Mouse (Mus musculus): ENCODE data around the gene Hoxc6. TPM values are rescaled to one million over a fixed set of nuclear protein-coding genes. Genes with fewer than 3 reads are reported as not detected.

Hoxc6 gene
- polyA plus RNA-seq, 2 experiments, result 0.06 TPM; not detected in 1

- no peak for TF ChIP-seq EP300 (IDR thresholded peaks at IDR 0.05; ENCODE audit: low read depth)
- no peak for TF ChIP-seq CTCF (IDR thresholded peaks at IDR 0.05; ENCODE audit: low read depth)
- Histone ChIP-seq H3K27me3 (ENCODE audit: control insufficient read depth, insufficient read depth, low read length) (peaks cover 97% of the 10 kb centered on the region), H3K4me2 (ENCODE audit: low read depth) (no peak overlapping the region), H3K27ac (no peak overlapping the region), H3K4me1 (replicated peaks; ENCODE audit: control insufficient read depth in 2 of 2, insufficient read depth in 2 of 2, low read length in 1 of 2) (no peaks in the 10 kb centered on the region), H3K9ac (replicated peaks) (no peak overlapping the region), H3K4me3 (ENCODE audit: insufficient read depth in 1 of 2, low read depth in 2 of 2, low read length in 2 of 2) (no peak overlapping the region), H3K36me3 (replicated peaks; ENCODE audit: control insufficient read depth, insufficient read depth, low read depth) (no peaks in the 10 kb centered on the region), H3K9me3 (ENCODE audit: control insufficient read depth, low read length) (no peaks in the 10 kb centered on the region)
- WGBS (ENCODE audit: insufficient replicate concordance), result 16% methylated on average over 3 of the region's 3 CpGs
- ATAC-seq (ENCODE audit: insufficient read depth), result no peak
- no peak for DNase-seq (ENCODE audit: low read depth in 3 of 3, low spot score in 3 of 3)
Observed at GRCm38 (mm10) chr15:102984925-102985324, 13.1 kb upstream of the Hoxc6 start.

- Histone ChIP-seq H3K27me3 (ENCODE audit: control insufficient read depth, insufficient read depth, low read length) (peaks cover 95% of the 10 kb centered on the region), H3K4me1 (replicated peaks; ENCODE audit: control insufficient read depth in 2 of 2, insufficient read depth in 2 of 2, low read length in 1 of 2) (no peaks in the 10 kb centered on the region), H3K9ac (replicated peaks) (no peak overlapping the region), H3K4me2 (ENCODE audit: low read depth) (no peak overlapping the region), H3K9me3 (ENCODE audit: control insufficient read depth, low read length) (no peaks in the 10 kb centered on the region), H3K27ac (no peak overlapping the region), H3K36me3 (replicated peaks; ENCODE audit: control insufficient read depth, insufficient read depth, low read depth) (no peaks in the 10 kb centered on the region), H3K4me3 (ENCODE audit: insufficient read depth in 1 of 2, low read depth in 2 of 2, low read length in 2 of 2) (no peak overlapping the region)
- DNase-seq (ENCODE audit: low read depth in 3 of 3, low spot score in 3 of 3) (peak; percentile 41 to 45 (median 44)), ATAC-seq (ENCODE audit: insufficient read depth) (no peak)
- peak; percentile 87 for TF ChIP-seq CTCF (IDR thresholded peaks at IDR 0.05; ENCODE audit: low read depth)
- no peak for TF ChIP-seq EP300 (IDR thresholded peaks at IDR 0.05; ENCODE audit: low read depth)
- 2% methylated on average over 21 of the region's 21 CpGs for WGBS (ENCODE audit: insufficient replicate concordance)
Observed at GRCm38 (mm10) chr15:102987124-102987833, 10.8 kb upstream of the Hoxc6 start.

GRCm38 (mm10) chr15:102988078-102988477 is 10.0 kb upstream of the Hoxc6 start:
- Histone ChIP-seq H3K4me3 (ENCODE audit: insufficient read depth in 1 of 2, low read depth in 2 of 2, low read length in 2 of 2) (no peak overlapping the region), H3K9me3 (ENCODE audit: control insufficient read depth, low read length) (no peaks in the 10 kb centered on the region), H3K9ac (replicated peaks) (no peak overlapping the region), H3K27me3 (ENCODE audit: control insufficient read depth, insufficient read depth, low read length) (peaks cover 96% of the 10 kb centered on the region), H3K4me1 (replicated peaks; ENCODE audit: control insufficient read depth in 2 of 2, insufficient read depth in 2 of 2, low read length in 1 of 2) (no peaks in the 10 kb centered on the region), H3K4me2 (ENCODE audit: low read depth) (no peak overlapping the region), H3K27ac (no peak overlapping the region), H3K36me3 (replicated peaks; ENCODE audit: control insufficient read depth, insufficient read depth, low read depth) (no peaks in the 10 kb centered on the region)
- no peak for TF ChIP-seq CTCF (IDR thresholded peaks at IDR 0.05; ENCODE audit: low read depth)
- TF ChIP-seq EP300 (IDR thresholded peaks at IDR 0.05; ENCODE audit: low read depth), result no peak
- ATAC-seq (ENCODE audit: insufficient read depth), result no peak
- no peak for DNase-seq (ENCODE audit: low read depth in 3 of 3, low spot score in 3 of 3)
- WGBS (ENCODE audit: insufficient replicate concordance), result 17% methylated on average over 5 of the region's 5 CpGs

- H3K4me2 ChIP-seq (ENCODE audit: low read depth), result no peak within 1 kb of the TSS
- H3K27me3 ChIP-seq (ENCODE audit: control insufficient read depth, insufficient read depth, low read length), result peaks cover 95% of the 10 kb centered on the region
- H3K9me3 ChIP-seq (ENCODE audit: control insufficient read depth, low read length), result no peaks in the 10 kb centered on the region
- no peak within 1 kb of the TSS for H3K27ac ChIP-seq
- 2% methylated on average over 68 of the region's 69 CpGs for WGBS (ENCODE audit: insufficient replicate concordance)
- H3K9ac ChIP-seq (replicated peaks), result no peak within 1 kb of the TSS
- H3K4me1 ChIP-seq (replicated peaks; ENCODE audit: control insufficient read depth in 2 of 2, insufficient read depth in 2 of 2, low read length in 1 of 2), result no peaks in the 10 kb centered on the region
- no peak for ATAC-seq (ENCODE audit: insufficient read depth)
- H3K4me3 ChIP-seq (ENCODE audit: insufficient read depth in 1 of 2, low read depth in 2 of 2, low read length in 2 of 2), result no peak within 1 kb of the TSS
- no peak for DNase-seq (ENCODE audit: low read depth in 3 of 3, low spot score in 3 of 3)
- TF ChIP-seq EP300 (IDR thresholded peaks at IDR 0.05; ENCODE audit: low read depth) (no peak), CTCF (IDR thresholded peaks at IDR 0.05; ENCODE audit: low read depth) (no peak)
- no peaks in the 10 kb centered on the region for H3K36me3 ChIP-seq (replicated peaks; ENCODE audit: control insufficient read depth, insufficient read depth, low read depth)
Observed at GRCm38 (mm10) chr15:102990461-102991397, 7.3 kb upstream of the Hoxc6 start, which contains the start of gene Hoxc8. TSS of gene Hoxc8 (plus strand) at chr15:102990607.

GRCm38 (mm10) chr15:102991782-102992181 is 6.3 kb upstream of the Hoxc6 start:
- DNase-seq (ENCODE audit: low read depth in 3 of 3, low spot score in 3 of 3) (no peak), ATAC-seq (ENCODE audit: insufficient read depth) (no peak)
- H3K9me3 ChIP-seq (ENCODE audit: control insufficient read depth, low read length), result no peaks in the 10 kb centered on the region
- H3K4me2 ChIP-seq (ENCODE audit: low read depth), result no peak overlapping the region
- no peak overlapping the region for H3K4me3 ChIP-seq (ENCODE audit: insufficient read depth in 1 of 2, low read depth in 2 of 2, low read length in 2 of 2)
- H3K4me1 ChIP-seq (replicated peaks; ENCODE audit: control insufficient read depth in 2 of 2, insufficient read depth in 2 of 2, low read length in 1 of 2), result no peaks in the 10 kb centered on the region
- TF ChIP-seq EP300 (IDR thresholded peaks at IDR 0.05; ENCODE audit: low read depth) (no peak), CTCF (IDR thresholded peaks at IDR 0.05; ENCODE audit: low read depth) (no peak)
- H3K9ac ChIP-seq (replicated peaks), result no peak overlapping the region
- H3K27ac ChIP-seq, result no peak overlapping the region
- no peaks in the 10 kb centered on the region for H3K36me3 ChIP-seq (replicated peaks; ENCODE audit: control insufficient read depth, insufficient read depth, low read depth)
- H3K27me3 ChIP-seq (ENCODE audit: control insufficient read depth, insufficient read depth, low read length), result peaks cover 95% of the 10 kb centered on the region
- 7% methylated on average over 7 of the region's 7 CpGs for WGBS (ENCODE audit: insufficient replicate concordance)
